Mouse (Mus musculus) right cerebral cortex, postnatal 36 days (tissue): Measurements from ENCODE around the gene Adra1b.

ENCODE experiments used
- DNase-seq, 2 experiments: peaks; one replicate each; pipeline ENCODE4 v3.0.0; 2022; ENCODE audit warnings: low spot score in 2 of 2, mixed read lengths in 1 of 2

Gene Adra1b

DNA sequence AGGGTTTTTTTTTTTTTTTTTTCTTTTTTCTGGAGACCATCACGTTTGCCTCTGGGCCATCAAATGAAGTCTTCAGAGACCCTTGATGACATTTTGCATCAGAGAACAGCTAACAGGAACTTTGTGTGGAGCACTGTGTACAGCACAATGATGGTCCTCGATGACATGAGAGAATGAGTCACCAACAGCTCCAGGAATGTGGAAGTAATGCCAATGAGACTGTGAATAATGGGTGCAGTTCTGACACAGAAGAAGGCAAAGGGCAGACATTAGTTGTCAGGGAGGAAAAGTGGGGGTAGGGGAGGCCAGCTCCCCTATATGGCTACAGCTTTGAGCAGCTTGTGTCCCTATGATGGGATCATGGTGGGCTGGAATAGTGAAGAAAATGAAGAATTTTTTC, 5.7 kb downstream of the Adra1b start:
- DNase-seq, result no peak

DNA sequence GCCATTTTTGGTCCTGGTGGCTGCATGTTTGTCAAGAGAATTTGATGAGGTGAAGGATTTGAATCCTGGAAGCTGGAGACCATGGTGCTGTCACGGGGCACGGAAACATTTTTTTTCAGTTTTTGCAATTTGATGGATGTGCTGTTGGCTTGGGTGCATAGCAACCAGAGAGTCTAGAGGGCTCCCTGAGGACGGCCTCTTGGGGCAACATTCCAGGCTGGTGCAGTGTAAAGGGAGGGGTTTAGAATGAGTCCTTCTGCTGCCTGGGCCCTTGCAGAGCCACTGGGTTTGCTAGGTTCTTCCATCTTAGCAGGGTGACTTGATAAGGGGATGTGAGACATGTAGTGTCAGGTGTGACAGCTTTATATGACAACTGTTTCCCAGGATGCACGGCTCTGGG, 8.5 kb downstream of the Adra1b start:
- no peak for DNase-seq

DNA sequence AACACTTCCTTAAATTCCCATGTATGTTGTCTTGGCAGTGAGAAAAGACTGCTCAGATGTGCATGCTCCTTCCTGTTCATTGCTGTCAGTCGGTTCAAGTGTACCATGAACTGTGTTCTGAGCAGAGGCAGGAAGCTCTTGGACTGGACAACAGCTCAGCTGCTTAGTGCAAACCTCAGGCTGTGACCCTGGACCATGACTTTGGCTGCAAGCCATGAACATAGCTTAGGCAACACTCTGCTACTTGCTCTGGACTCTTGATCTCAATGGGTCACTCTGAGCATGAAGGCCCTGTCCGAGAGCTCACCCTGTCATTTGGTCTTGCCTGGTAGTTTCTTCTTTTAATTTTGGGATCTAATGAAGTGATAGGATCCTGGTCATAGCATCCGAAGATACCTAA, 9.6 kb downstream of the Adra1b start:
- no peak for DNase-seq

GRCm38 (mm10) chr11:43889208-43889915, 11.6 kb downstream of the Adra1b start:
- no peak for DNase-seq

GRCm38 (mm10) chr11:43888736-43889135, 12.3 kb downstream of the Adra1b start:
- DNase-seq, result no peak

GRCm38 (mm10) chr11:43887597-43887996, 13.4 kb downstream of the Adra1b start:
- DNase-seq, result no peak

DNA sequence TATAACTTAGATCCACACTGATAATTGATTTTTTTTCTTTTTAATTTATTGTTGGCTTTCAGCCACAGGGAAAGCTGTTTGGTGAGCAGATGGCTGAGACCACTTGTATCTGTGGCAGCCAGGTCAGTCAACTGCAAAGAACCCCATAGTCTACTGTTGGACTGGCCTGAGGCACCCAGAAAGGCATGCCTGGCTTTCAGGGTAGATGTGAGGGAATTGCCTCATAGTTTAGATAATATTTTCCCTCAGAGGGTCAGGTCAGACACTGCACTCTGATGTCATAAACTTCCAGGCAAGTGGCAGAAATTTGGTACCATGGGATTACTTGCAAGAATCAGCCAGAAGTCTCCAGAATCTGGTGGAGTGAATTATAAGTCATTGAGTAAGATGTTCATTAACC, 16.5 kb downstream of the Adra1b start:
- no peak for DNase-seq

- peak; percentile 8 to 38 for DNase-seq
Observed at GRCm38 (mm10) chr11:43883641-43884181, 17.3 kb downstream of the Adra1b start.

DNA sequence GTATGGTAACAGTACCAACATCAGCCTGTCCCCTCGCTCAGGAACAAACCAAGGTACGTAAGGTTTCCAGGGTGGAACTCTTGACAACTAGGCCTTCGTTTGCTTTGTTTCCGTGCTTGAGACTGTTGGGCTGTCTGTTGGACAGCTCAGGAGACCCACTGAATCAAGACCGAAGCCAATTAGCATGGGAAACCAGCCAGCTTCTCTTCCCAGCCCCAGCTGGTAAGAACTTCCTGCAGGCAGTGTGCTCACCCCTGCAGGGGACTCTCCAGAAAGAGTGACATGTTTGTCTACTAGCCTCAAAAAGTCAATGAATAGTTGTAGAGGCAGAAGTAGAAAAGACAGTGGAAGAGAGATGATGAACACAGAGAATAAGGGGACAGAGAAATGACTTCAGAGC, 23.8 kb downstream of the Adra1b start:
- DNase-seq, result no peak

GRCm38 (mm10) chr11:43867721-43868281, 33.2 kb downstream of the Adra1b start:
- DNase-seq, result no peak

DNA sequence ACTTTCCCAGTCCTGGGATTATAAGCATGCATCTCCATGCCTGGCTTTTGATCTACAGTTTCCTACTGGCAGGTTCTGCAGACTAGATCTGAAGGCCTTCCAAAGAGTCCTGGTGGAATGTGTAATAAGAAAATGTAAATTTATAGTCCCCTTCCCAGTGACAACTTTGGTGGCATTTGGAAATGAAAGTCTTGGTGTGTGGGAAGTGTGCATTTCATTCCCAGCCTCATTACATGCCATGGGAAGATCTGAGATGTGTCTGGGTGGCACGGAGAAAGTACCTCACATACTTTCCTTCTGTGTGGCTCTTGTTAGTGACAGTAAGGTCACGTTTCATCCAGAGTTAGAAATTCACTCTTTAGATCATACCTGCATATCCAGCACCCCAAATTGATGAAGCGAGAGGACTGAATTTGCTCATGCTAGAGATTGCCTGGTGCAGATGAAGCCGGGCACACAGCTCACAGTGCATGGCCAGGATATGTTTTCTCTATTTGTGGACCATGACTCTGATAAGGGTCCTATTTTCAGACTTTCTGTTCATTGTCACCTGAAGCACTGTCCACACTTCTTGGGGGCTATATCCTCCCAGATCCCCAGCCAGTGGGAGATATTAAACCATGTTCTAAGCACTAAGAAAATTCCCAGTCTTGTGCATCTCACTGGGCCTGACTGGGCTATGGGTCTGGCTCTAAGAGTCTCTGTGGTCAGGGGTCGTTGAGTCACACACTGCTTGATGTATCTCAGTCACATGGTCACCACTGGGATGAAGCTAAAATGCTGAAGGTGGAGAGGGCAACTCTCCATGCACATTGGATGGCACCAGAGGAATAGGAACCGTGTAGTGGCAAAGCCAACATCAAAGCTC, 35.5 kb downstream of the Adra1b start:
- DNase-seq, result no peak

GRCm38 (mm10) chr11:43853046-43853445, 48.0 kb downstream of the Adra1b start:
- DNase-seq, result no peak

DNA sequence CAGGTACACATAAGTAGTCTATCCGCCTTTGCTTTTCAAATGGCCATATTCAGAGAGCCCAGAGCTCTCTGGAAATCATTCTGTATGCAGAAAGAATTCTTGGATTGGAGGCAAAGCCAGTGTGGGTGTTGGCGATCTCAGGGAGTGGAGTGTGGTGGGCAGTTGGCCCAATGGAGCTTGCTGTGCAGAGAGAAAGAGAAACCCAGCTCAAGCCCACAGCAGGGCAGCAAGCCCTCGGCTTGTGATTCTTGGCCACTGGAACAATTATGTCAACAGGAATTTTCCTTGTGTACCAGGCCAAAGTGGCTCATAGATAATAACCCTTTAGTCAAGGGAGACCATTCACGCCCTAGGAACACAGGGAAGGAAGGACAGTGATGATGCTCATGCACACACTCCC, 53.0 kb downstream of the Adra1b start:
- DNase-seq, result no peak

DNA sequence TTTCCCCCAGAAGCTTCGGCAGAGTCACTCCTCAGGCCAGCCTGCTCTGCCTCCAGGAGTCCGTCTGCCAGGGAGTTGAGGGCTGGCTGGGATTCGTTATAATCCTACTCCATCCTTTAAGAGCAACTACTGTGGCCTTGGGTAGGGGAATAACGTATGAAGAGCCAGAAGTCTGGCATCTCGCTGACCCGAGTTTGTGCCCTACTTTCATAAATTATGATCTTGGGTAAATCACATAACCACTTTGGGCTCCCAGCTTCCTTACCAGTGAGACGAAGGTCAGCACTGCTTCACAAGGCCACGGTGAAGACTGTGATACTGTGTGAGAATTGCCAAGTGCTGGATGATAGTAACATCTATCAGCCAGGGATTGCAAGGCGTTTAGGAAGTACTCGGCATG, 59.4 kb downstream of the Adra1b start:
- DNase-seq, result no peak

DNA sequence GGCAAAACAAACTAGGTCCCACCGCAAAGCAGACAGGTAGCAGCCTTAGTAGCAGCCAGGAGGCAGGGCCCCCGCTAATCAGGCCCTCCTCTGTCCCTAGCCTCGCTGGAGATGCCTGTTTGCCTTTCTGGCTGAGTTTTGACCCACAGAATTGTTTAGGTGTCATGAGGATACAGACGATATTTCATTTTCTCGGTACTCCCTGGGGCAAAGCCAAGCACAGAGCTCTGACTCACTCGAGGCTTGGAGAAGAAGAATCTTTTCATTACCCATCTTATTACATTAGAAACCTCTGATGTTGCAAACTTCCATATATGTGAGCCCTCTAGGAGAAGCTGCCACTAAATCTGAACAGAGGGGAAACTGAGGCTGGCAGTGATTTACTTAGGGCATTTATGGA, 60.5 kb downstream of the Adra1b start:
- no peak for DNase-seq

DNA sequence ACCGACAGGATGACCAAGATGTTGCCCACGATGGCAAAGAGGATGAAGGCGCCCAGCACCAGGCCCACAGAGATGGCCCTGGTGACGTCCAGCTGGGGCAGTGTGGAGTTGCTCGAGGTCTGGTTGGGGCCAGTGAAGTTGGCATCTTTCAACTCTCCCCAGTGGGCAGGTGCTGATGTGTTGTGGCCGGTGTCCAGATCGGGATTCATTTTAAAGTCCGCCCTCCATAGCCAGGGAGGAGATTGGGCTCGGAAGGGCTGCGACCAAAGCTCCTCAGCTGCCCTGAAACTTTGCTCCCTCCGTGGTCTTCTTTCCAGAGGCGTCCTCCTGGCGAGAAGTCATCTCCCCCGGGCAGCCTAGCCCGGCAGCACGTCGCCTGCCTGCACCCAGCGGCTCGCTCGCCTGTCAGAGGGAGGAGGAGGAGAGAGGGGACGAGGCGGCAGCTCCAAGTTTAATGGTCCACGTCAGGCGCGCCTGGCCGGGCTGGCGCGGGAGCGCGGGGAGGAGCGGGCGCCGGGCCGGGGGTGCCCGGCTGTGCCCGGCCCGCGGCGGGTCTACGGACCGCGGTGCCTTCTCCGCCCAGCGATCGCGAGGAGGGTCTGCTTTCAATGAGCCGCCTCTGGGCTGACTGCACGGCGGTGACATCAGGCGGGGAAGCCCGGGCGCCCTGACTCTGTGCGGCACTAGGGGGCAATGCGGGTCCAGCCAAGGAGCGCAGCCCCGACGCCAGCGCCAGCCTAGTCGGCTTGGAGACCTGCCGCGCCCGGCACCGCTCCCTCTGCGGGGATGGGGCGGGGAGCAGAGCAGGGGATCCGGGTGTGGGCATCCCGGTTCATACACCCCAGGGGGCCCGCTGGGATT, 64.9 kb downstream of the Adra1b start:
- DNase-seq, result peak; percentile 54 to 59

DNA sequence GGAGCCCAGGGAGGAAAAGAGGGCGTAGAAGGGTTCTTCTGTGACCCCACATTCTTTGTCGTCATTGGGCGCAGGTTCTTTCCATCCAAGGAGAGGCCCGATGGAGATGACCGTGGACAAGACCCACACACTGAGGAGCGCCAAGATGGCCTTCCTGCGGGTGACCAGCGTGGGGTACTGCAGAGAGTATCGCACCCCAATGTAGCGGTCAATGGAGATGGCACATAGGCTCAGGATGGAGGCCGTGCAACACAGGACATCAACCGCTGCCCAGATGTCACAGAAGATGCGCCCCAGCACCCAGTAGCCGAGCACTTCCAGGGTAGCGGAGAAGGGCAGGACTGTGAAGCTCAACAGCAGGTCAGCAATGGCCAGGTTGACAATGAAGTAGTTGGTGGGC, 65.6 kb downstream of the Adra1b start:
- DNase-seq, result no peak

GRCm38 (mm10) chr11:43834531-43834930, 66.5 kb downstream of the Adra1b start:
- DNase-seq, result no peak

DNA sequence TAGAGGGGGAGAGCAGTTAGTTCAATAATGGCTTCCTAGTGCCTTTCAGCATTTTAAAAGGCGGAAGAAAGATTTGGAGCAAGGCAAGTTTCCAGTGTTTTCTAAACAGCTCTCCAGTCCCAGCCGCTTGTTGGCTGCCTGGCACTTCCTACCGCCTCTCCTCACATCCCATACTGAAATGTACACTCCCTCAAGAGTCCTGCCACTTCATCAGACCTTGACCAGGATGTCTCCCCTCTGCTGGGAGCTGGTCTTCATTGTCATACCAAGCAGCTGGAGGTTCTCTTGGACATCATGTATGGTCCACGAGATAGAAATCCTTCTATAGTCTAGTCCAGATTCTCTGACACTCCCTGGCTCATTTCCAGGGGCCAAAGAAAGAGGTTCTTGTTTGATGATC, 69.5 kb downstream of the Adra1b start:
- no peak for DNase-seq

DNA sequence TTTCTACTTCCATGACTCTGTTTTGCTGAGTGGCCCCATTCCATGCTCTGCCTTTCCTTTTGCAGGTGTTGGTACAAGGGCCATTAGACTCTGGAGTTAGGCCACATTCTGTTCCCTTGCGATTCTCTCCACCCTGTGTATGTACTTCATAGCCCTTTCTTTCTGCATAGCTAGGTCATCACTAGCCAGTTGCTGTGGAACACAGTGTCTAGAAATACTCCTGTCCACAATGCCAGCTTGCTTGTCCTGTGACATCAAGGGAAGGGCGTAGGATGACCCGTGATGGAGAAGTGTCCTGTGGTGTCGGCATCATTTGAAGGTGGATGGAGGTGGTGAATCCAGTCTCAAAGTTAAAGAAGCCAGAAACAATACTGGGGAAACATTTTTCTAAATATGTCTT, 74.2 kb downstream of the Adra1b start:
- DNase-seq, result no peak

- DNase-seq, result no peak
Observed at GRCm38 (mm10) chr11:43823349-43823748, 77.7 kb downstream of the Adra1b start.
